In genomic region chr14:74913381-74914230, GRCm38 (mm10) we compare ENCODE assay signal across 8 mouse cellular contexts. TPM values are rescaled to one million over a fixed set of nuclear protein-coding genes. Genes with fewer than 3 reads are reported as not detected.
DNase-seq lines count a peak whose midpoint lies in the region; ATAC-seq and TF ChIP-seq lines count a peak whose summit lies in the region.
"Had no signal": no experiment of that assay in that cellular context is flagged by ENCODE, and none has a peak within 500 bp of the region (broad histone marks: within the 10 kb centered on the region; RNA-seq: fewer than 3 reads in every experiment).

No protein-coding gene starts in this region.

- peak overlapping the region; percentile 44; the same call in 1 of the 2 replicates for H3K9ac ChIP-seq in heart, embryonic 16.5 days (ENCODE audit: low read length)
- no peak overlapping the region for H3K9ac ChIP-seq in midbrain, postnatal 0 days (replicated peaks; ENCODE audit: low read length, poor library complexity, severe bottlenecking)
- no peak overlapping the region for H3K9ac ChIP-seq in neural tube, embryonic 15.5 days (replicated peaks)
- H3K9ac ChIP-seq in forebrain, embryonic 16.5 days (replicated peaks; ENCODE audit: low read depth, low read length) = no peak overlapping the region

- ATAC-seq in heart, embryonic 16.5 days (replicated peaks; ENCODE audit: extremely low read depth, insufficient read depth, low FRiP score) = no peak
- ATAC-seq in midbrain, postnatal 0 days (ENCODE audit: low FRiP score) = no peak
- no peak for ATAC-seq in neural tube, embryonic 15.5 days (ENCODE audit: low FRiP score)
- no peak for ATAC-seq in forebrain, embryonic 16.5 days

- TF ChIP-seq CTCF in E14TG2a.4 (conservative IDR thresholded peaks at IDR 0.05; ENCODE audit: low read length) = no peak
- no peak for TF ChIP-seq CTCF in midbrain, postnatal 0 days (IDR thresholded peaks at IDR 0.05)

- no peaks in the 10 kb centered on the region for H3K9me3 ChIP-seq in E14TG2a.4 (ENCODE audit: low read length)
- no peaks in the 10 kb centered on the region for H3K9me3 ChIP-seq in heart, embryonic 16.5 days (replicated peaks; ENCODE audit: control insufficient read depth, low read length)
- H3K9me3 ChIP-seq in midbrain, postnatal 0 days (ENCODE audit: low read length) = no peaks in the 10 kb centered on the region
- no peaks in the 10 kb centered on the region for H3K9me3 ChIP-seq in neural tube, embryonic 15.5 days (replicated peaks)
- H3K9me3 ChIP-seq in forebrain, embryonic 16.5 days (ENCODE audit: control insufficient read depth, low read length) = no peaks in the 10 kb centered on the region

- WGBS in heart, embryonic 16.5 days = 64% methylated on average over 20 of the region's 20 CpGs
- 71% methylated on average over 20 of the region's 20 CpGs for WGBS in midbrain, postnatal 0 days
- WGBS in neural tube, embryonic 15.5 days = 80% methylated on average over 20 of the region's 20 CpGs
- 74% methylated on average over 20 of the region's 20 CpGs for WGBS in forebrain, embryonic 16.5 days

- H3K36me3 ChIP-seq in E14TG2a.4 (ENCODE audit: insufficient read depth, low read length) = no peaks in the 10 kb centered on the region
- H3K36me3 ChIP-seq in heart, embryonic 16.5 days (ENCODE audit: control insufficient read depth, insufficient read depth) = no peaks in the 10 kb centered on the region
- no peaks in the 10 kb centered on the region for H3K36me3 ChIP-seq in midbrain, postnatal 0 days (ENCODE audit: insufficient read depth, low read length)
- H3K36me3 ChIP-seq in neural tube, embryonic 15.5 days = no peaks in the 10 kb centered on the region
- no peaks in the 10 kb centered on the region for H3K36me3 ChIP-seq in forebrain, embryonic 16.5 days (ENCODE audit: control insufficient read depth, insufficient read depth)

- H3K4me1 ChIP-seq in E14TG2a.4 (replicated peaks; ENCODE audit: low read depth, low read length) = peaks cover 90% of the 10 kb centered on the region
- peaks cover 51% of the 10 kb centered on the region for H3K4me1 ChIP-seq in heart, embryonic 16.5 days (ENCODE audit: control insufficient read depth, insufficient read depth, low read length)
- H3K4me1 ChIP-seq in midbrain, postnatal 0 days (ENCODE audit: insufficient read depth, low read length) = peaks cover 13% of the 10 kb centered on the region; the same call in 1 of the 2 replicates
- peaks cover 38% of the 10 kb centered on the region for H3K4me1 ChIP-seq in neural tube, embryonic 15.5 days
- peaks cover 18% of the 10 kb centered on the region for H3K4me1 ChIP-seq in forebrain, embryonic 16.5 days (replicated peaks; ENCODE audit: control insufficient read depth, insufficient read depth, low read length)

- H3K4me2 ChIP-seq in heart, embryonic 16.5 days (ENCODE audit: low read depth, low read length) = peak overlapping the region; percentile 12; the same call in 1 of the 2 replicates
- no peak overlapping the region for H3K4me2 ChIP-seq in midbrain, postnatal 0 days (ENCODE audit: low read depth, low read length, poor library complexity, severe bottlenecking)
- H3K4me2 ChIP-seq in neural tube, embryonic 15.5 days = no peak overlapping the region
- no peak overlapping the region for H3K4me2 ChIP-seq in forebrain, embryonic 16.5 days (ENCODE audit: low read length)

- peak; percentile 35 for DNase-seq in R1 (ENCODE audit: low read depth, low spot score)
- DNase-seq in lung, postnatal 10 days = peak; percentile 61
- no peak for DNase-seq in midbrain, postnatal 0 days (ENCODE audit: low spot score)
- DNase-seq: cerebellum, adult 18-20 months had no signal

- H3K27me3 ChIP-seq in E14TG2a.4 (ENCODE audit: insufficient read depth, low read length) = no peaks in the 10 kb centered on the region
- H3K27me3 ChIP-seq in heart, embryonic 16.5 days (ENCODE audit: control insufficient read depth, insufficient read depth, low read length) = no peaks in the 10 kb centered on the region
- H3K27me3 ChIP-seq in midbrain, postnatal 0 days (ENCODE audit: insufficient read depth, low read length) = no peaks in the 10 kb centered on the region
- H3K27me3 ChIP-seq in neural tube, embryonic 15.5 days (replicated peaks) = no peaks in the 10 kb centered on the region
- no peaks in the 10 kb centered on the region for H3K27me3 ChIP-seq in forebrain, embryonic 16.5 days (replicated peaks; ENCODE audit: control insufficient read depth, insufficient read depth, low read length)

- H3K4me3 ChIP-seq in E14TG2a.4 (replicated peaks; ENCODE audit: low read length) = peak overlapping the region; percentile 39
- no peak overlapping the region for H3K4me3 ChIP-seq in heart, embryonic 16.5 days (ENCODE audit: low read length)
- H3K4me3 ChIP-seq in midbrain, postnatal 0 days (ENCODE audit: low read depth, low read length) = no peak overlapping the region
- H3K4me3 ChIP-seq in neural tube, embryonic 15.5 days (replicated peaks) = no peak overlapping the region
- no peak overlapping the region for H3K4me3 ChIP-seq in forebrain, embryonic 16.5 days (replicated peaks; ENCODE audit: low read length)

- H3K27ac ChIP-seq in heart, embryonic 16.5 days (ENCODE audit: low read length) = peak overlapping the region; percentile 55
- H3K27ac ChIP-seq in midbrain, postnatal 0 days (ENCODE audit: low read depth, low read length) = no peak overlapping the region
- H3K27ac ChIP-seq in neural tube, embryonic 15.5 days (replicated peaks) = no peak overlapping the region
- H3K27ac ChIP-seq in forebrain, embryonic 16.5 days (ENCODE audit: low read length) = no peak overlapping the region

RNA-seq across cellular contexts. Expression of gene Lrch1, which starts 34.1 kb away (rescaled TPM):
- polyA plus RNA-seq in heart, embryonic 16.5 days (2015; fragmentation: Nextera tagmentation; extraction: Ambion mirVana) = 12.4 and 12.5 TPM in 2 replicates
- 21.7 and 22.3 TPM in 2 replicates for total RNA-seq in midbrain, postnatal 0 days (2014; rRNA removed)
- 15.7 and 22.4 TPM in 2 replicates for polyA plus RNA-seq in midbrain, postnatal 0 days (2015; fragmentation: Nextera tagmentation; extraction: Ambion mirVana)
- polyA plus RNA-seq in neural tube, embryonic 15.5 days (2015; fragmentation: Nextera tagmentation; extraction: Ambion mirVana) = 19.6 and 20.6 TPM in 2 replicates
- polyA plus RNA-seq in forebrain, embryonic 16.5 days (2015; fragmentation: Nextera tagmentation; extraction: Ambion mirVana) = 11.4 and 12.5 TPM in 2 replicates
